Mouse (Mus musculus): ENCODE data around the gene Cdk9.

Gene Cdk9

DNA sequence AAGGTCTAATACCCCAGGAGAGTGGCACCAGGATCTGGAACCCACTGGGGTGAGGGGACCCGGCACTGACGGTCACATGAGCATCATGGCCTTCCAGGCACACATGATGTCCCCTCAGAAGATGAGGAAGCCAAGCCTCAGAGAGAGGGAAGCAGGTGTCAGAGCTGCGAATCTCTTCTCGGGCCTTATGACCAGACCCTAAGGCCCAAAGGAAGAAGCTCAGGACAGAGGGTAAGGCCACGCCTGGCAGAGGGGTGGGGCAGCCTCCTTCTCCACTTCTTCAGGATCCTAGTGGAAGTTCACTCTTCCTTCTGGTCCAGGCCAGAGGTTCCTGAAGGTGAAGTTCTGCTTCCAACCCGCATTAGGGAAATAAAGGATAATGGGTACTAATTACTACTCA lies 19.8 kb upstream of the Cdk9 start:
- DNase-seq (ENCODE audit: low spot score), result no peak

DNA sequence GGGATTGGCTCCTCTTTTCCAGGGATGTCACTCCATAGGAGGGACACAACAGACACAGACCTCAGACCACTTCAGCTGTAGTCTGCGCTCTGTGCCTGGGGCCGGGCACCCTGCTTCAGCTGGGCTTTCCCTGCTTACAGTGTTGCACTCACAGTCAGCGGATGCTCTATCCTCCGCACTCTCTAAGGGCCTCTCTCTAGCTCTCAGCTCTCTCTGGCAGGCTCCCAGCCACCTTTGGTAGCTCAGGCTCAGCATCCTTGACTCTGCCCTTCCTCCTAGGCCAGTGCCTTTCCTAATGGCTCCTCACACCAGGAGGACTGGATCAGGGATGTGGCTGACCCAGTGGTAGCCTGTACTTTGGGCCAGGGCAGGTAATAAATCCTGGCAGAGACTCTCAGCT lies 19.0 kb upstream of the Cdk9 start:
- DNase-seq (ENCODE audit: low spot score), result no peak

DNA sequence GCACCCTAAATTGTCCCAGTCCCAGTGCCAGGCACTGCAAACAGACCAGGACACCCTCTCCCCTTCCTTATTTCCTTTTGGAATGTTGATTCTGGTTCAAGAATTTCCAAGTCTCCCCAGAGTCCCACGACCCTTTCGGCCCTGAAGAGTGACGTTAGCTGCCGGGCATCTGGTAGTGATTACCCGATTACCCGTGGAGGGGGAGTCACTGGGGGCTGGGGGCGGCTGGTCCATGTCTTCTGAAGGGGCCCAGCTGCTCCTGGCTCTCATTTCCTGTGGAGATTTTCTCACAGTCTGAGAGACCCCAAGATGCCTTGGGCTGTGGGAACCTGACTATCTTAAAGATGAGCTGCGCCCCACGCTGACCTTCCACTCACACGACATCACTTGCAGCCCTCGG lies 18.0 kb upstream of the Cdk9 start:
- DNase-seq (ENCODE audit: low spot score), result no peak

DNA sequence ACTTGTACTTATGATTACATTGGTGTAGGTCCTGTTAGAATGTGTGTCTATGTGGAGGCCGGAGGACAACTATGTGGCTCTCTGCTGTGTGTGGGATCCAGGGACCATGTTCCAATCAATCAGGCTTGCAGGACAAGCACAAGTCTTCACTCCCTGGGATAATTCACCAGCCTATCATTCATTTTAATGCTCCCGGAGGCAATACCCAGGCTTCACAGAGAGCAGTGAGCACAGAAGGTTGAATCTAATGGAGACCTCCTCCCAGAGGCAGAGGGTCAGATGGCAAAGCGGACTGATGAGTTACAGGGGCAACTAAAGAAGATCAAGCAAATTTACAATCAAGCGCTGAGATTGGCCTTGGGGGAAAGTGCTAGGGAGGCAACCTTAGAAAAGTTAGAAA lies 16.7 kb upstream of the Cdk9 start:
- no peak for DNase-seq (ENCODE audit: low spot score)

DNA sequence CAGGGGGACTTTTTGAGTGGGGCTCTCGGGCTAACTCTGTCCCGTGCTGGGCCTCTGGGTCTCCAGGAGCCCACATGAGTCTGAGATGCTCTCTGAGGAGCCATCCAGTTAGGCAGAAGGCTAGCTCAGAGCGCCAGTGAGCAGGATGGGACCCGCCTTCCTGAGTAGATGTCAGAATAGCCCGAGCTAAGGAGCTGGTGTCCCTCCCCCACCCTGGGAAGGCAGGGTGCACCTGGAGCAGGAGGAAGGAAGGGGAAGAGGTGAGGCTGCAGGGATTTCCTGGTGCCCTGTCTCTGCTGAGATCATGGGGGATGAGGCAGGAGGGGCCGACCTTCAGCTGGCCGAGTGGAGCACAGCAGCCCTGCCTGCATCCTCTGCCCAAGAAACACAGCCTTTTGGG lies 15.6 kb upstream of the Cdk9 start:
- no peak for DNase-seq (ENCODE audit: low spot score)

DNA sequence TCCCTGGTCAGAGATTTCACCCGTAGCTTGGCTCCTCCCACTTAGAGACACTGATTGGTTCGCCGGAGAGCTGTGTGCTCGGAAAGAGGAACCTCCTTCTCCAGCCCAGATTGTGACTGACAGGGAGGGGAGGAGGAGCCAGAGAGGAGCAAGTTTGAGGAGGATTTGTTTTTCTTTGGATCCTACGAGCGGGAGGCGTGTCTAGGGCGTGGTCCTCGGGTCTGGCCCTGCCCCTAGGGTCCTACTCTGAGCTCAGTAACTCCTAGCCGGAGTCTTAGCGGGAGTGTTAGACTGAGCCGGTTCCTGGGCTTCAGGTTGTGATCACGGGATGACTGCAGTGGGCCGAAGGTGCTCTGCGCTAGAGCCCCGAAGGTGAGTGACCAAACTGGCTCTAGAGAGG lies 14.6 kb upstream of the Cdk9 start:
- peak; percentile 87 for DNase-seq (ENCODE audit: low spot score)

DNA sequence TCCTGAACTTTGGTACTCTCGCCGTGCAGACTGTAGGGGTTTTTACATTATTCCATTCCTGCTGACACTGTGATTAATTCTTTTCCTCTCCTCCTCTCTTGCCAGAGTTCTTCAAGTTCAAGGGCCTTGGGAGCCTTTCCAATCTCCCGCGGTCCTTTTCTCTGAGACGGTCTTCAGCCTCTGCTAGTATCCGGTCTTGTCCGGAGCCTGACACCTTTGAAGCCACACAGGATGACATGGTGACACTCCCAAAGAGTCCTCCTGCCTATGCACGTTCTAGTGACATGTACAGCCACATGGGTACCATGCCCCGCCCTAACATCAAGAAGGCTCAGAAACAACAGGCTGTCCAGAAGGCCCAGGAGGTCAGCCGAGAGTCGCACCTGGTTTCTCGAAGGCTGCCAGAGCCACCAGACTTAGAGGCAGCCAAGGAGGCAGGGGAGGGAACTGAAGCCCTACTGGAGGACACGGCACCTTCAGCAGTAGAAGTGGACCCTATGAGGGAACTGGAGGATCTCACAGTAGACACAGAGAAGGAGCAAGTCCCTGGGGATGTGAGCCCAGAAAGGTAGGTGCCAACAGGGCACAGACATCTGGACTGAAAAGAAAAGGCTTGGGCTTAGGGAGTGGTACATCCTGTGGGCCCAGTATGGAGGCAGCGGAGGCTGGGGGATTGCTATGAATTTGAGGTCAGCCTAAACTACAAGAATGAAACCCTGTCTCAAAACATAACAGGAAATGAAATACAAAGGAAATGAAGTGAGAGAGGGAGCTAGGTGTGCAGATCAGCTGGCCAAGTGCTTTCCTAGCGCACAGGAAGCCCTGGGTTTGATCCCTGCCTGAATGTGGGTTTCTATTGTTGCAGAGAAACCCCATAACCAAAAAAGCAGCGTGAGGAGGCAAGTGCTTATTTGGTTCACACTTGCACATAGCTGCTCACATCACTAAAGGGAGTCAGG lies 12.2 kb upstream of the Cdk9 start:
- no peak for DNase-seq (ENCODE audit: low spot score)

DNA sequence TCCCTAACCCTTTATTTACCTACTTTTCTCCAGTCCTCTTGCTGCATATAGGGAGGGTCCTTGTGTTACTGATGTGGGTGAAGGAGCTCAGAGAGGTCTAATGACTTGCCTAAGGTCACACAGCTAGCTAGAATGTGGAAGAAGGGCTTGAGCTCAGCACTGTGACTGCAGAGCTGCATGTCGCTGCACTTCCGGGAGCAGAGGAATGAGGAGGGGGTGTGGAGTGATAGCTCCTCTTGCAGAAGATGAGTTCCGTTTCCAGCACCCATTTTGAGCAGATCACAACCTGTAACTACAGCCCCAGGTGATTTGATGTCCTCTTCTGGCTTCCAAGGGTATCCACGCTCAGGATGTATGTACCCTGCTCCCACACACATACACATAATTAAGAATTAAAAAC lies 11.3 kb upstream of the Cdk9 start:
- DNase-seq (ENCODE audit: low spot score), result no peak

DNA sequence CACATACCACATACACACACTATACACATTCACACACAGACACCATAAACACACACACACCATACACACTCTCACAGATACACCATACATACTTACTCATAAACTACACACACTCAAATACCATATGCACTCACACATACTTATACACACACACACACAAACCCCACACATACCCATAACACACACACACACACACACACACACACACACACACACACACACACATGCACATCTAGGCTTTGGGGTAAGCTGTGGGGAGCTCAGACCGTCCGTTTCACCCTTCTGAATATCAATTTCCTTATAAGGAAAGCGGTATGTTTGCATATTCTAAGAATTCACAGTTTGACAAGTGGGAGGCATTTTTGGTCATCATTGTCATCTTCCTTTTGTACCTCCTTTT lies 9.7 kb upstream of the Cdk9 start:
- no peak for DNase-seq (ENCODE audit: low spot score)

DNA sequence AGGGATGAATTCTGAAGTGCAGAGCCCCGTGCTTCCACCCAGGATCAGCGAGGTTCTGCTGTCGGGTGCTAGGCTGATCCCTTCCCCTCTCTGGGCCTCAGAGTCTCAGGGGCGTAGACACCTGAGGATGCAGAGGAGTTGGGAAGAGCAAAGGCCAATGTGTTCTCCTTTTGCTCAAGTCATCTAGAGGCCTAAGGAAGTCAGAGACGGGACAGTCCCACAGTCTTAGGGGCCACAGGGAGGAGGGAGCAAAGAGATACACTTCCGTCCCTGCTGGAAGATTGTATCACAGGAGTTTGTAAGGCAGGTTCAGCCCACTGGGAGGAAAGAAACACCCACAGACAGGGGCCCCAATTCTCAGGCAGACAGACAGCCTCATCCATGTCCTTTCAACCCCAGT lies 9.2 kb upstream of the Cdk9 start:
- no peak for DNase-seq (ENCODE audit: low spot score)

DNA sequence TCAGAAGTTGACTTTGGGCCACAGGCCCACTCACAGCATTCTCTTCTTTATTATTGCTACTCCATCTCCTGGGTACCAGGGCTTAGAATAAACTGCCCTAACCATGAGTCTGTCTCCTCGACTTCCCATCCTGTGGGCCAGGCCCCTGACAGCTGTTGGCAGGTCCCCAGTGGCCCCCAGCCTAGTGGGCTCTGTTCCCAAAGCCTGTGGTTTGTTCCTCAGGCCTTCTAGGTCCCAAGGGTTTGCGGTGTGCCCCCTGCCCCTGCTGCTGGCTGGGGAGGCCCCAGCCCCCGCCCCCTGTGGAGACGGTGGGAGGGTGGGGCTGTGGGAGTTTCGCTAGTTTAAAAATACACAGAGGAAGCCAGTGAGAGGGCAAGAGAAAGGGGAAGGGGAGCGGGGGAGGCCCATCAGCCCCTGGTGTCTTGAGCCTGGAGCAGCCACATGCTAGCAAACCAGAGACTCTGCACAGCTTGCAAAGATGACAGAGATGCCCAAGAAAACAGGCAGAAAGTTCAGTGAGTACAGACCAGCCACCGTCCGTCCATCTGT lies 7.9 kb upstream of the Cdk9 start, which contains the start of gene Sh2d3c:
Gene Sh2d3c, plus strand, starts transcription at position 375 of the 549 bp plus-strand sequence.
- no peak for DNase-seq (ENCODE audit: low spot score)

DNA sequence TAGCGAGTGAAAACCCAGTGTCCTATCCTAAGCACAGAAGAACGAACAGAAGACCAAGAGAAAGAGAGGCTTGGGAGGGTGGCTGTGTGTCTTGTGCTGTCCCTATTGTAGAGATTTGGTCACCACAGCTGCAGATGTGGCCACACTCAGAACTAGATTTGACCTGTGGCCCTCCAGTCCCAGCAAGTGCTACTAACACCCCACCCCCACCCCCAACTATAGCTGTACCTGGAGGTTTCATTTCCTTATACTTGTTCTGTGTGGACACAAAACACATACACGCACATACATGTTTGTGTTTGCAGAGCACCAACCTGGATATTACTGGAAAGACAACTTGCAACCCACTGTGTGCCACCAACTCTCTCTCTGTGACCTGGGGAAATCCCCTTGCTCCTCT lies 7.2 kb upstream of the Cdk9 start:
- DNase-seq (ENCODE audit: low spot score), result no peak

DNA sequence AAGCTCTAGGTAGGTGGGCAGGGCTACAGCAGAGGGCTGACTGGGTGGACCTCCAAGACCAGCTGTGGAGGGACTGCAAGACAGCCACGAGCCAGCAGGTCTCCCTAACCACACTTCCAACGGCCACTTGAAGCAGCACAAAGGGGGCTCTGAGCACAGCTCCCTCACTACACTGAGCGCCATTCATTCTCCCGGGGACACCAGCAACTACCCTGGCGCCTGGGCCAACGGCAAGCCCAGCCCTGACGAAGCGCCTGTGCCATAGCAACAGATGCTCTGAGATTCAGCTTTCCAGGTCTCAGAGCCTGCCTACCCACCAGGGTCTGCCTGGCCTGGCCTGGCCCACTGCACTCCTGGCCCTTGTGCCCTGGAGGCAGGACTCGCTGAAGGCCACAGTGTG lies 5.9 kb upstream of the Cdk9 start:
- DNase-seq (ENCODE audit: low spot score), result no peak

DNA sequence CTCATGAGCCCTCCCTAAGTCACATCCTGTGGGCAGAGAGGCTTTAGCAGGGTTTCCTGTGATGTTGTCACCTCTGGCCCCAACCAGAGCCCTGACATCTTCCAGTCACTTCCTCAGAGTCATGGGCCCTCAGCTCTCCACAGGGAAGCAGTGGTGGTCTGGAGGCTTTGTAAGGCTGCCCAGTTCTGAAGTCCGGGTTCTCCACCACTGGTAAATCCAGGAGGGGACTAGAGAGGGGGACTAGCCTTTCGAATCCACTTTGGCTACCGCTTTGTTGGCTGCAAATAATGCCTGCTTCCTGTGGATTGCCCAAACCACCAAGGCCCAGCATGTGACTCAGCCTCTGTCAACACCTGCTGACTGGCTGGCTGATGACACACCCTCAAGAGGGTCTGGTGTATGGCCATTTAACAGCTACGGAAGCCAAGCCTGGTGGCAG lies 2.1 kb upstream of the Cdk9 start:
- DNase-seq (ENCODE audit: low spot score), result no peak

DNA sequence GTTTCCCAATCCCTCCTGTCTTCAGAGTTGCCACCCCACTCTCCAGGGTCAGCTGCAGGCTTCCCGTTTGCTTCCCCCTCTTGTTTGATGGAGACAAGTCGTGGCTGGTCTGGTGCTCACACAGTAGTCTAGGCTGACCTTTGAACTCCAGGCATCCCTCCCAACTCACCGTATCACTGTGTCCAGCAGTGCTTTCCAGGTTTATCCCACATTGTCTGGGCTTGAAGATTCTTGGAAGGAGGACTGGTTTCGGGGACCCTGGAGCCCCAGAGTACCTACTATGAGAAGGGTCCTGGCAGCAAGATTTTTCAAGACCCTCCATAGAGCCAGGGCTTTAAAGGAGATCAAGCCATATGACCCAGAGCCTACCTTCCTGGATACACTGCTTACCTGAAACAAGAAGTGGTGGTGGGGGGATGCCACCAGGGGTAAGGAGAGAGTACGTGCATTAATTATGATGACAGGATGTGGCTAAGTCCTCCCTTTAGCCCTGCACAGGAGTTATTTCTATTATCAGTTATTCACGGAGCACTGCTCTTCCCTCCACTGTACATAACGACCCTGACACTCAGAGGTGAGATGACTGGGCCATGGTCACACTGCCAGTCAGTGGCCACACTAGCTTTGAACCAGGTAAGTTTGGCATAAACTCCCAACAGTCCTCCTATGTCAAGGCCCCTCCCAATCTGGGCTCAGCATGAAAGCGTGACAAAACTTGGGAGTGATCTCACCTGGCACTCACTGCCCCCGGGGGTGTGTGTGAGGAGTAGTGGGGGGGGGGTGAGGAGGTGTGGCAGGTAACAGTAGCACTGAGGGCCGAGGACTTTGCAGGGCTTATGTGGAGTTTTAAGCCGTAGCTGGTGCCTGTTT lies 1.5 kb upstream of the Cdk9 start:
- no peak for DNase-seq (ENCODE audit: low spot score)

DNA sequence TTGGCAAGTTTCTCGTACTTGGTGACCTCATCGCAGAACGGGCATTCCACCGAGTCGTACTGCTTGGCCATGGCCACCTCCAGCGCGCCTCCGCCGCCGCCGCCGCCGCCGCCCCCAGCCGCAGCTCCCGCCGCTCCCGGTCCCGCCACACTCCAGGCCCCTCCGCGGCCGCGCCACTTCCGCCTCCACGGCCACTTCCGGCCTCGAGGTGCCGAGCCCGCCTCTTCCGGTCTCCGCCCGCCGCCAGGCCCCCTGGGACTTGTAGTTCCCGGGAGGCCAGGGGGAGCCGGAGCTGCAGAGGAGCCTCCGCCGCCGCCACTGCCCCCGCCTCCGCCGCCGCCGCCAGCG lies 316 bp downstream of the Cdk9 start:
- peak; percentile 95 for DNase-seq (ENCODE audit: low spot score)

DNA sequence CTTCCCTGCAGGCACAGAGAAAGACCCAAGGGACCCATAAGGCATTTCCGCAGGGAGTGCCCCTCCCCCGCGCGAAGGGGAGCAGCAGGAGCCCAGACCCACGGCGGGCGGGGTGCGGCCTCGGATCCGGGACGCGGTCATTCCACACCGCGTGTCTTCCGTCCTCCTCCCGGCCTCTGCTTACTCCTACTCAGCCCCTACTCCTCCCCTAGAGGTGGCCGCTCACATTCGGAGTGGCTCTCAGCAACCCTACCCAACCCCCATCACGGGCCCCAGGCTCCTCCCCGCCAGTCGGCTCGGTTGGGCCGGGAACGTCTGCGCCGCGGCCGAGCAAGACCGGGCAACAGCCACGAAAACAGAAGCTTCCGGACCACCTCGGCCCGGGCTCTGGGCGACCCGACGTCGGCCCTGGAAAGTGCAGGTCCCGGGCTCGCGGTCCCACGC lies 746 bp downstream of the Cdk9 start:
- peak; percentile 71 for DNase-seq (ENCODE audit: low spot score)

DNA sequence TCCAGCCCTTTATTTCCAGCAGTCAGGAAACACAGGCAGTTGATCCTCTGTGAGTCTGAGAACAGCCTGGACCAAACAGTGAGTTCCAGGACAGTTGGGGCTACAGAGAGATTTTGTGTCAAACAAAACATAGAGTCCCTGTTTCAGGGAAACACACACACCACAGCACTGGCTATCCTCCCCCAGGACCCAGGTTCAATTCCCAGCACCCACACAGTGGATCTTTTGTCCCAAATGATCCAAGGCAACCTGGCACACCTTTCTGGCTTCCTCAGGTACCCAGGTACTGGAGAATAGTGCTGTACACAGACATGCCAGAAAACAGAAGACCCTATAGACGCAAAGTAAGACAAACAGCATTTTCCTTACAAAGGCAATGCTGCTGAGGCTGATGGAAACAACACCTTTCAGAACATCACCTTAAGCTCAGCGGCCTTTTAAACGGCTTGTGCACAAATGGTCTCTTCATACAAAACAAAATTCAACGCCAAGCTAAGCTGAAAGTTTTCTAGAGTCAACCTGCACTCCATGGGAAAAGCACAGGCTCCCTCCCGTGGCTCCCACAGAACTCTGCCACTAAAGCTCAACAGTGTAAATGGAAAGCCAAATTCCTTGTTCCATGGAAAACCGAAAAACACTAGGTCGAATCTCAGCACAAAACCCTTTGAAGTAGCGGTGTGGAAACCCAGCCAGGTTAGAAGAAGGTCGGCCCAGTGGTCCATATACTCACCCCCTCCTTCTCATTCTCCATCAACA lies 1.4 kb downstream of the Cdk9 start:
- no peak for DNase-seq (ENCODE audit: low spot score)

DNA sequence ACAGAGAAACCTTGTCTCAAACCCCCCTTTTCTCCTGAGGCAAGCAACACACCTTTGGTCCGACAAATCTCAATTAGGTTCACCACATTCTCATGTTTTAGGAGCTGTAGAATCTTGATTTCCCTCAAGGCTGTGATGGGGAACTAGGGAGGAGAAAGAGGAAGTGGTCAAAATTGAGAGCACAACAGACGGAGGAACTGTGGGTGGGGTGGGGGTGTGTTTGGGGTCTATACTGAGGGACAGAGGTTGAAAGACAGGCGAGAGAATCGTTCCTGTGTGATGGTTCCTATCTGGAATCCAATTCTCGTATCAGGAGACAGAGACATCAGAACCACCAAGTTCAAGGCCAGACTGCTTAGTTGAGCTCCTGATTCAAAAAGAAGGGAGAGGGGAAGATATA lies 2.5 kb downstream of the Cdk9 start:
- DNase-seq (ENCODE audit: low spot score), result no peak

DNA sequence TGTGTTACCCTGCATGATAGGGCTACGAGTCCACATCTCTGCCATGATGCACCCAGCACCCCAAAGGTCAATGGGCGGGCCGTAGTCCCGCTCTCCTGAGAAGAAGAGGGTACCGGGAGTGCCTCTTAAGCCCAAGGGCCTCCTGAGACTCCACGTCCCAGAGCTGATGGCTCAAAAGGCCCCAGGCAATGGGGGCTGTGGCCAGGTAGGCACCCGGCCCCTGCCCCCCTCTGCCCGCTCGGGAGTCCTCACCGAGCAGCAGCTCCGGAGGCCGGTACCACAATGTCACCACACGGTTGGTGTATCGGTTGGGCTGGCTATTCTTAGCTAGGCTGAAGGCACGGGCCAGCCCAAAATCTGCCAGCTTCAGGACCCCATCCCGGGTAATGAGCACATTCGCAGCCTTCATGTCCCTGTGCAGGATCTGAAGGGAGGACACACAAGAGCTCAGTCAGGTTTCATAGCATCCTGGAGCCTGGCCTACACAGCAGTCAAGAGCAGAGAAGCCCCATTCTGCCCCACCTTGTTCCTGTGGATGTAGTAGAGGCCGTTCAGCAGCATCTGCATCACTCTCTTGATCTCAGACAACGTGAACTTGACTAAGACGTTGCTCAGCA lies 3.2 kb downstream of the Cdk9 start:
- DNase-seq (ENCODE audit: low spot score), result no peak

DNA sequence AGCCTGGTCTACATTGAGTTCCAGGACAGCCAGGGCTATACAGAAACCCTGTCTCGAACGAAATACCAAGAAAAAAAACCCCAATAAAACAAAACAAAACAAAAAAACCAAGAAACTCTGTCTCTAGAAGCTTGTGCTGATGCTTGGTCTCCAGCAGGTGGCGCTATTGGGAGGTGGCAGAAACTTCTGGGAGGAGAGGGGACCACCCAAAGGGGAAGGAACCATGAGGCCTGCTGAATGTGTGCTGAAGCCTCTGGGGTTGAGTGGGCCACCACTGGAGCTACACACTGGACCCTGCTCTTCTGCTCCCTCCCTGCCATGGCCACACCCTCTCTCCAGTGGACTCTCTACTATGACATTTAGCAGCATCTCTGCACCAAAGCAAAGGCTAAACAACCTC lies 4.2 kb downstream of the Cdk9 start:
- no peak for DNase-seq (ENCODE audit: low spot score)

DNA sequence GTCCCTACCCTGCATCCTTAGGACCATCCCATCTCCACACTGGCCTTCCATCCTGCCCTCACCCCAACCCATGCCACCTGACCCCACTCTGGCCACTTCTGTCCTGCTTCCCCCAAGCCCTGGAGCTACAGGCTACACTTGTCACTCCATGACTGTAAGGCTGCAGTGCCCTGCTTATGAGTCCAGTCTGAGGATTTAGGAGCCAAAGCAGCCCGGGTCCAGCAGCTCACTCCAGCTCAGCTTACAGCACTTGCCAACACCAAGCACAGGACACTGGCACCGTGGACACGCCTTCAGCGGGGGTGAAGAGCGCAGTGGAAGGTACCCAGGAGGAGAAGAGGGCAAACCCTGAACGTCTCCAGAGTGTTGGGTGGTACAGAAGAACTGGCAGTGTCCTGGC lies 5.9 kb downstream of the Cdk9 start:
- no peak for DNase-seq (ENCODE audit: low spot score)

All from ovary, postnatal 36 days (tissue).